Mouse (Mus musculus) olfactory bulb, adult 2 months (tissue): ENCODE data around the gene Spocd1. TPM values are rescaled to one million over a fixed set of nuclear protein-coding genes. Genes with fewer than 3 reads are reported as not detected.
A peak's percentile ranks its signal among the peaks of the same experiment; 100 is the strongest.

Experiments used
- H3K27ac ChIP-seq: fragments of 200-500 bp; 2 replicates; pipeline ENCODE4 v1.5.1; 2012; ENCODE audit warnings: low read depth, low read length; ENCODE audit not compliant: insufficient read depth
- H3K4me1 ChIP-seq: fragments of 200-500 bp; 2 replicates; pipeline ENCODE4 v1.6.1; 2012; ENCODE audit warnings: low read length; ENCODE audit not compliant: control insufficient read depth, insufficient read depth
- H3K4me3 ChIP-seq: fragments of 200-500 bp; 2 replicates; pipeline ENCODE4 v1.5.1; 2012; ENCODE audit warnings: mild to moderate bottlenecking, low read depth, low read length, moderate library complexity; ENCODE audit not compliant: insufficient read depth
- CTCF ChIP-seq: fragments of 200-500 bp; IDR thresholded peaks from 2 replicates; pipeline ENCODE4 v1.5.1; 2012; ENCODE audit warnings: low read depth, mild to moderate bottlenecking, low read length, moderate library complexity; ENCODE audit not compliant: insufficient read depth
- POLR2A ChIP-seq: fragments of 200-500 bp; IDR thresholded peaks from 2 replicates; pipeline ENCODE4 v1.6.1; 2012; ENCODE audit warnings: mild to moderate bottlenecking, low read depth, low read length, moderate library complexity; ENCODE audit not compliant: insufficient read depth
- WGBS: fragments of 180-500 bp; shearing (Covaris S2); methylation state at CpG from one replicate; pipeline ENCODE4 v1.1.7; 2018; 5-methylcytosine and 5-hydroxymethylcytosine counted together
- polyA plus RNA-seq: library from polyadenylated mRNA; stranded (reverse); fragments of >200 nt; gene quantifications from 2 replicates; pipeline ENCODE4 v1.2.4, GENCODE M21; 2012; ENCODE audit warnings: low replicate concordance; ENCODE audit not compliant: missing spikeins, insufficient read depth, insufficient read length

Gene Spocd1
- polyA plus RNA-seq, 1 experiment = not detected

DNA sequence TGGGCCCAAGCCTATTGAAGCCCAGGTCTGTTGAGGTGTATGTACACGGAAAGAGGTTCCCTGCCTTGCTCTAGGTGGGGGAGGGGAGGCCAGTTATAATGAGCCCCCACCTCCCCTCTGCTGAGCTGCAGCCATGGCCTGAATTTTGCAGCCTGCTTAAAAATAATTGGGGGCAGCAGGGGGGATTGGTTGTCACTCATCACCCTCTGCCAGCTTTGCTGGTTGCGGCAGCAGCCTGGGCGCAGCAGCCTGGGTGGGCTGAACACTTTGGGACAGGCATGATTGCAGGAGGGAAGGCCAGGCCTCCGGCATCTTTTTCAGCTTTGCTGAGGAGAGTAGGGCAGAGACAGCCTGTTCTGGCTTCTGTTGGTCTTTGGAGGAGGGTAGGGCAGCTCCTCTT, 60.9 kb downstream of the Spocd1 start:
- Histone ChIP-seq H3K4me1 (peaks cover 67% of the 10 kb centered on the region), H3K4me3 (no peak overlapping the region), H3K27ac (no peak overlapping the region)
- WGBS = 40% methylated on average over 4 of the region's 4 CpGs
- TF ChIP-seq CTCF (no peak), POLR2A (no peak)

- H3K4me3 ChIP-seq = no peak overlapping the region
- no peak overlapping the region for H3K27ac ChIP-seq
- TF ChIP-seq CTCF (no peak), POLR2A (no peak)
- H3K4me1 ChIP-seq = peaks cover 68% of the 10 kb centered on the region
- 86% methylated on average over 16 of the region's 16 CpGs for WGBS
Observed at GRCm38 (mm10) chr4:129992720-129993119, 63.7 kb downstream of the Spocd1 start.

DNA sequence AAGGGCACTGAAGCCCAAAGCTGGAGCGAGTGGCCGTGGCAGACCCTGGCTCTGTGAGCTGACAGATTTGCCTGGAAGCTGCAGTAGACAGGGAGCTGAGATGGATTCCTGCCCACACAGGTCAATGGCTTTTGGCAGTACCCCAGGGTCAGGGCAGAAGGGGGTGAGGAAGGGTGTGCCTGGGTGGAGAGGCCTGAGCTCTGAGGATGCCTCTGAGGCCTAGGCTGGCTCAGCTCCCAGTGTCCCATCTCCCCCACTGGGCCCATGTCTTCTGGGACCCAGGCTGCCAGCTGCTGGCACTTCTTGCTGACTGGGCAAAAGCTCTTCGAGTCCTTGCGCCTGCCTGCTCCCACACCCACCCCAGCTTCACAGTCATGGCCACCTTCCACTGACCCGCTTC, 64.2 kb downstream of the Spocd1 start:
- WGBS = 65% methylated on average over 5 of the region's 5 CpGs
- Histone ChIP-seq H3K27ac (no peak overlapping the region), H3K4me3 (no peak overlapping the region), H3K4me1 (peaks cover 69% of the 10 kb centered on the region)
- no peak for TF ChIP-seq POLR2A

DNA sequence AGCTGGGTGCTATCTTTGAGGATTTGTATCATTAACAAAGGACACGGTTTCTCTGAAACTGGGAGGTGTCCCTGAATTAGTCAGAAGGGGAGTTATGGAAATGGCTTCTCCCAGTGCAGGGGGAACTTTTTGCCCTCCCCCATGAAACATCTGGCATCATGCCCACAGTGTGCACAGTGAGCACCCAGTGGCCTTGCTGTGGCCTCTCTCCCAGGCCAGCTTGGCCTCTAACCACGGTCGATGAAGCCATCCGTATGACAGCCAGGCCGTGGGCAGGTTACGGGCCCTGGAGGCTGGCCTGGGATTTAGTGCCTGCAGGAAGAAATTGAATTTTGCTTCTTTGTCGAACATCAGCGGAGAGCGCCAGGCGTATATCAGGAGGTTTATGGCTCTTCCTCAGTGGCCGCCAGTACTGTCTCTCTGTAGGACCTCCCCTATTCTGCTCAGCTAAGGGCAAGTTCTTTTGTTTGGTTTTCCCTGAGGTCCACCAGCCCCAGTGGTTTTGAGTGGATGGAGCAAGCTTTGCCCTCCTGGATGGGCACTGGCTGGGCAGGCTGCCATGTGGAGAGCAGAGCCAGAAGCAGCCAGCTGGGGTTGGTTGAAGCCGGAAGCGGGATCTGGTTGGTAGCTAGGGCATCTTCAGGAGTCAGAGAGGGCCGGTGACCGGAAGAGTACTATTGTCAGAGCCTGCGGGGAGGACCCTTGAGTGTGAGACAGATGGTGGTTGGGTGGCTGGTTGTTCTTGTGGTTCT, 65.1 kb downstream of the Spocd1 start:
- TF ChIP-seq CTCF = no peak
- no peak for TF ChIP-seq POLR2A
- 47% methylated on average over 16 of the region's 16 CpGs for WGBS
- Histone ChIP-seq H3K4me1 (peaks cover 71% of the 10 kb centered on the region), H3K27ac (no peak overlapping the region), H3K4me3 (no peak overlapping the region)

GRCm38 (mm10) chr4:129994728-129995127, 65.7 kb downstream of the Spocd1 start:
- TF ChIP-seq CTCF (no peak), POLR2A (no peak)
- peaks cover 72% of the 10 kb centered on the region for H3K4me1 ChIP-seq
- WGBS = 45% methylated on average over 5 of the region's 5 CpGs
- no peak overlapping the region for H3K4me3 ChIP-seq
- no peak overlapping the region for H3K27ac ChIP-seq

GRCm38 (mm10) chr4:129995255-129995654, 66.2 kb downstream of the Spocd1 start:
- 64% methylated on average over 8 of the region's 8 CpGs for WGBS
- Histone ChIP-seq H3K4me1 (peaks cover 70% of the 10 kb centered on the region), H3K4me3 (no peak overlapping the region), H3K27ac (no peak overlapping the region)
- TF ChIP-seq CTCF (no peak), POLR2A (no peak)

- peaks cover 74% of the 10 kb centered on the region for H3K4me1 ChIP-seq
- WGBS = 88% methylated on average over 4 of the region's 4 CpGs
- no peak overlapping the region for H3K27ac ChIP-seq
- H3K4me3 ChIP-seq = no peak overlapping the region
- TF ChIP-seq CTCF = no peak
- no peak for TF ChIP-seq POLR2A
Observed at GRCm38 (mm10) chr4:129996015-129996414, 67.0 kb downstream of the Spocd1 start.

DNA sequence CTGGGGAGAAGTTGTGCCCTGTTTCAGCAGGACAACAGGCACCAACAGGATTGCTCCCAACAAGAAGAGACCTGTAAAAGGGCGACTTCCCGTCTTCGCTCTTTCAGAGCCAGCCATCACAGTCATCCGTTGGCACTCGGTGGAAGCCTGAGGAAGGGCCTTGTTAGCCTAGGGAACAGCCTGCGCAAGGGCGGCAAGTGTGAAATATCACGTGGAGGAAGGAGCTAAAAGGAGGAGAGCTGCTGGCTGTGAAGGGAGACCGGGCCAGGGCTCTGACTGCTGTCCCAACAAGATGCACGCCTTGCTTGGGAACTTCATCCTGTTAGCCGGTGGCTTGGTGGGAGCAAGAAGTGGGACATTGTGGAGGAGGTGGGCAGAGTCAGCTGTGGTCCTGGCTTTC, 69.1 kb downstream of the Spocd1 start:
- TF ChIP-seq POLR2A (no peak), CTCF (no peak)
- no peak overlapping the region for H3K4me3 ChIP-seq
- WGBS = 59% methylated on average over 11 of the region's 11 CpGs
- no peak overlapping the region for H3K27ac ChIP-seq
- peaks cover 67% of the 10 kb centered on the region for H3K4me1 ChIP-seq

- Histone ChIP-seq H3K4me3 (no peak overlapping the region), H3K27ac (peak overlapping the region; percentile 43), H3K4me1 (peaks cover 53% of the 10 kb centered on the region)
- WGBS = 35% methylated on average over 5 of the region's 5 CpGs
- TF ChIP-seq CTCF (no peak), POLR2A (no peak)
Observed at GRCm38 (mm10) chr4:130001710-130002109, 72.7 kb downstream of the Spocd1 start.
